Mouse (Mus musculus): ENCODE results near the gene Mgll. TPM values are rescaled to one million over a fixed set of nuclear protein-coding genes. Genes with fewer than 3 reads are reported as not detected.

Mgll gene
- polyA plus RNA-seq, 1 experiment from 2014 or later: 4.6 TPM

GRCm38 (mm10) chr6:88827395-88828205 is 103.4 kb downstream of the Mgll start:
- ATAC-seq (ENCODE audit: low FRiP score) (no peak), DNase-seq (ENCODE audit: low spot score) (no peak)
- H3K9me3 ChIP-seq (ENCODE audit: control insufficient read depth, low read length): no peaks in the 10 kb centered on the region
- H3K27me3 ChIP-seq (ENCODE audit: control insufficient read depth, insufficient read depth, low read length): no peaks in the 10 kb centered on the region
- H3K9ac ChIP-seq (ENCODE audit: low read depth, low read length): no peak overlapping the region
- WGBS: 60% methylated on average over 13 of the region's 13 CpGs
- H3K27ac ChIP-seq (ENCODE audit: low read depth, low read length): no peak overlapping the region
- no peak overlapping the region for H3K4me3 ChIP-seq (ENCODE audit: low read depth, low read length)
- H3K36me3 ChIP-seq (ENCODE audit: control insufficient read depth, insufficient read depth, low read length): no peaks in the 10 kb centered on the region
- no peak overlapping the region for H3K4me2 ChIP-seq (replicated peaks; ENCODE audit: low read depth, low read length)
- H3K4me1 ChIP-seq (replicated peaks; ENCODE audit: control insufficient read depth, insufficient read depth, low read length): no peaks in the 10 kb centered on the region

GRCm38 (mm10) chr6:88828206-88829009 is 104.2 kb downstream of the Mgll start:
- DNase-seq (ENCODE audit: low spot score) (no peak), ATAC-seq (ENCODE audit: low FRiP score) (no peak)
- WGBS: 67% methylated on average over 15 of the region's 15 CpGs

GRCm38 (mm10) chr6:88829579-88829978 is 105.4 kb downstream of the Mgll start:
- H3K9me3 ChIP-seq (ENCODE audit: control insufficient read depth, low read length): no peaks in the 10 kb centered on the region
- ATAC-seq (ENCODE audit: low FRiP score): no peak
- no peak overlapping the region for H3K4me3 ChIP-seq (ENCODE audit: low read depth, low read length)
- no peak overlapping the region for H3K27ac ChIP-seq (ENCODE audit: low read depth, low read length)
- no peaks in the 10 kb centered on the region for H3K4me1 ChIP-seq (replicated peaks; ENCODE audit: control insufficient read depth, insufficient read depth, low read length)
- WGBS: 93% methylated on average over 4 of the region's 4 CpGs
- no peaks in the 10 kb centered on the region for H3K27me3 ChIP-seq (ENCODE audit: control insufficient read depth, insufficient read depth, low read length)
- H3K9ac ChIP-seq (ENCODE audit: low read depth, low read length): no peak overlapping the region
- no peaks in the 10 kb centered on the region for H3K36me3 ChIP-seq (ENCODE audit: control insufficient read depth, insufficient read depth, low read length)
- H3K4me2 ChIP-seq (replicated peaks; ENCODE audit: low read depth, low read length): no peak overlapping the region
- no peak for DNase-seq (ENCODE audit: low spot score)

More at GRCm38 (mm10) chr6:88828206-88829009, 104.2 kb downstream of the Mgll start:
- Histone ChIP-seq H3K27ac (ENCODE audit: low read depth, low read length) (no peak overlapping the region), H3K36me3 (ENCODE audit: control insufficient read depth, insufficient read depth, low read length) (no peaks in the 10 kb centered on the region), H3K9me3 (ENCODE audit: control insufficient read depth, low read length) (no peaks in the 10 kb centered on the region), H3K4me1 (replicated peaks; ENCODE audit: control insufficient read depth, insufficient read depth, low read length) (no peaks in the 10 kb centered on the region), H3K9ac (ENCODE audit: low read depth, low read length) (no peak overlapping the region), H3K4me2 (replicated peaks; ENCODE audit: low read depth, low read length) (no peak overlapping the region), H3K4me3 (ENCODE audit: low read depth, low read length) (no peak overlapping the region), H3K27me3 (ENCODE audit: control insufficient read depth, insufficient read depth, low read length) (no peaks in the 10 kb centered on the region)

GRCm38 (mm10) chr6:88830112-88830702 is 106.0 kb downstream of the Mgll start:
- Histone ChIP-seq H3K4me1 (replicated peaks; ENCODE audit: control insufficient read depth, insufficient read depth, low read length) (no peaks in the 10 kb centered on the region), H3K4me3 (ENCODE audit: low read depth, low read length) (no peak overlapping the region), H3K4me2 (replicated peaks; ENCODE audit: low read depth, low read length) (no peak overlapping the region), H3K9ac (ENCODE audit: low read depth, low read length) (no peak overlapping the region), H3K27ac (ENCODE audit: low read depth, low read length) (no peak overlapping the region), H3K27me3 (ENCODE audit: control insufficient read depth, insufficient read depth, low read length) (no peaks in the 10 kb centered on the region), H3K9me3 (ENCODE audit: control insufficient read depth, low read length) (no peaks in the 10 kb centered on the region), H3K36me3 (ENCODE audit: control insufficient read depth, insufficient read depth, low read length) (no peaks in the 10 kb centered on the region)
- no peak for ATAC-seq (ENCODE audit: low FRiP score)
- no peak for DNase-seq (ENCODE audit: low spot score)
- 92% methylated on average over 6 of the region's 6 CpGs for WGBS

- H3K9me3 ChIP-seq (ENCODE audit: control insufficient read depth, low read length): no peaks in the 10 kb centered on the region
- no peaks in the 10 kb centered on the region for H3K27me3 ChIP-seq (ENCODE audit: control insufficient read depth, insufficient read depth, low read length)
- ATAC-seq (ENCODE audit: low FRiP score): peak; percentile 55
- no peaks in the 10 kb centered on the region for H3K36me3 ChIP-seq (ENCODE audit: control insufficient read depth, insufficient read depth, low read length)
- H3K4me1 ChIP-seq (replicated peaks; ENCODE audit: control insufficient read depth, insufficient read depth, low read length): no peaks in the 10 kb centered on the region
- no peak overlapping the region for H3K9ac ChIP-seq (ENCODE audit: low read depth, low read length)
- DNase-seq (ENCODE audit: low spot score): peak; percentile 89
- no peak overlapping the region for H3K27ac ChIP-seq (ENCODE audit: low read depth, low read length)
- no peak overlapping the region for H3K4me3 ChIP-seq (ENCODE audit: low read depth, low read length)
- WGBS: 31% methylated on average over 8 of the region's 8 CpGs
- H3K4me2 ChIP-seq (replicated peaks; ENCODE audit: low read depth, low read length): no peak overlapping the region
Measured at GRCm38 (mm10) chr6:88831456-88831855, 107.2 kb downstream of the Mgll start.

- Histone ChIP-seq H3K4me1 (replicated peaks; ENCODE audit: control insufficient read depth, insufficient read depth, low read length) (no peaks in the 10 kb centered on the region), H3K36me3 (ENCODE audit: control insufficient read depth, insufficient read depth, low read length) (no peaks in the 10 kb centered on the region), H3K27ac (ENCODE audit: low read depth, low read length) (no peak overlapping the region), H3K4me2 (replicated peaks; ENCODE audit: low read depth, low read length) (no peak overlapping the region), H3K4me3 (ENCODE audit: low read depth, low read length) (no peak overlapping the region), H3K9ac (ENCODE audit: low read depth, low read length) (no peak overlapping the region), H3K27me3 (ENCODE audit: control insufficient read depth, insufficient read depth, low read length) (no peaks in the 10 kb centered on the region), H3K9me3 (ENCODE audit: control insufficient read depth, low read length) (no peaks in the 10 kb centered on the region)
- WGBS: 82% methylated on average over 5 of the region's 5 CpGs
- ATAC-seq (ENCODE audit: low FRiP score) (peak; percentile 49; the same call in 1 of the 2 replicates), DNase-seq (ENCODE audit: low spot score) (no peak)
Measured at GRCm38 (mm10) chr6:88832663-88833062, 108.5 kb downstream of the Mgll start.

GRCm38 (mm10) chr6:88833340-88834140 is 109.3 kb downstream of the Mgll start:
- Histone ChIP-seq H3K36me3 (ENCODE audit: control insufficient read depth, insufficient read depth, low read length) (no peaks in the 10 kb centered on the region), H3K4me1 (replicated peaks; ENCODE audit: control insufficient read depth, insufficient read depth, low read length) (no peaks in the 10 kb centered on the region), H3K9me3 (ENCODE audit: control insufficient read depth, low read length) (no peaks in the 10 kb centered on the region), H3K27me3 (ENCODE audit: control insufficient read depth, insufficient read depth, low read length) (no peaks in the 10 kb centered on the region), H3K4me3 (ENCODE audit: low read depth, low read length) (no peak overlapping the region), H3K27ac (ENCODE audit: low read depth, low read length) (no peak overlapping the region), H3K9ac (ENCODE audit: low read depth, low read length) (no peak overlapping the region), H3K4me2 (replicated peaks; ENCODE audit: low read depth, low read length) (no peak overlapping the region)
- DNase-seq (ENCODE audit: low spot score) (no peak), ATAC-seq (ENCODE audit: low FRiP score) (no peak)
- 90% methylated on average over 5 of the region's 5 CpGs for WGBS

GRCm38 (mm10) chr6:88835047-88835446 is 110.8 kb downstream of the Mgll start:
- H3K4me2 ChIP-seq (replicated peaks; ENCODE audit: low read depth, low read length): no peak overlapping the region
- H3K4me1 ChIP-seq (replicated peaks; ENCODE audit: control insufficient read depth, insufficient read depth, low read length): no peaks in the 10 kb centered on the region
- no peaks in the 10 kb centered on the region for H3K9me3 ChIP-seq (ENCODE audit: control insufficient read depth, low read length)
- ATAC-seq (ENCODE audit: low FRiP score) (no peak), DNase-seq (ENCODE audit: low spot score) (no peak)
- no peak overlapping the region for H3K4me3 ChIP-seq (ENCODE audit: low read depth, low read length)
- WGBS: 69% methylated on average over 5 of the region's 5 CpGs
- no peak overlapping the region for H3K27ac ChIP-seq (ENCODE audit: low read depth, low read length)
- no peaks in the 10 kb centered on the region for H3K27me3 ChIP-seq (ENCODE audit: control insufficient read depth, insufficient read depth, low read length)
- no peaks in the 10 kb centered on the region for H3K36me3 ChIP-seq (ENCODE audit: control insufficient read depth, insufficient read depth, low read length)
- H3K9ac ChIP-seq (ENCODE audit: low read depth, low read length): no peak overlapping the region
